In the genomic region with DNA sequence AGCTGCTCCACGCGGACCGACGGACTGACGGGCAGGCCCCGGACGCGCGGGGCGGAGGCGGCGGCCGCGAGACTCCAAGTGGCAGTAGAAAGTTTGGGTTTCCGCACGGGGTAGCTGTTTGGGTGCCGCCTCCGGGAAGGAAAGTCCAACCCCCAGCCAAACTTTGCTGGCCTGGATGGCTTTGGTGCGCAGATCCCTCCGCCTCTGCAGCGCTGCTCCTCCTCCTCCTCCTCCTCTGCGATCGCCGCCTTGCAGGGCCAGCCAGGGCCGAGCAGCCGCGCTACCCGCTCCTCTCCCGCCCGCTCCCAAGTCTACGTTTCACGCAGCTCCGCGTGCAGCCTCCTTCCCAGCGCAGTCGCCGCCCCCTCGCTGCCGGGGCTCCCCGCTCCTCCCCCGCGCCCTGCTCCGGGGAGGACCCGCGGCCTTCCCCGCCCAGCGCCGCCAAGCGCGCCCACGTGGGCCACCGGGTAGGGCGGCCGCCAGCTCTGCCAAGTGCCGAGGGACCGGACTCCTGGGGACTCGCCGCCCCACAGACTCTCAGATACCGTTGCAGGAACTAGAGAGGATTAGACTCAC, we compare ENCODE assay signal across 8 mouse cellular contexts. TPM values are rescaled to one million over a fixed set of nuclear protein-coding genes. Genes with fewer than 3 reads are reported as not detected.
DNase-seq lines count a peak whose midpoint lies in the region; ATAC-seq and TF ChIP-seq lines count a peak whose summit lies in the region.

TSS of gene Smad3 (minus strand) at position 130 of the 576 bp plus-strand sequence.

- H3K36me3 ChIP-seq in heart, embryonic 12.5 days: no peaks in the 10 kb centered on the region
- no peaks in the 10 kb centered on the region for H3K36me3 ChIP-seq in kidney, postnatal 0 days (ENCODE audit: insufficient read depth, low read length)
- H3K36me3 ChIP-seq in liver, embryonic 12.5 days: no peaks in the 10 kb centered on the region
- H3K36me3 ChIP-seq in splenic B cell, adult 2 months (ENCODE audit: control insufficient read depth, insufficient read depth, low read length, poor library complexity, severe bottlenecking): no peaks in the 10 kb centered on the region

- H3K9ac ChIP-seq in heart, embryonic 12.5 days: peak within 1 kb of the TSS; percentile 90
- peak within 1 kb of the TSS; percentile 81 for H3K9ac ChIP-seq in kidney, postnatal 0 days (ENCODE audit: low read depth, low read length)
- peak within 1 kb of the TSS; percentile 84 for H3K9ac ChIP-seq in liver, embryonic 12.5 days

- WGBS in heart, embryonic 12.5 days: under 1% methylated on average over 54 of the region's 59 CpGs
- under 1% methylated on average over 58 of the region's 59 CpGs for WGBS in kidney, postnatal 0 days
- under 1% methylated on average over 53 of the region's 59 CpGs for whole genome bisulfite sequencing in liver, embryonic 12.5 days (ENCODE audit: insufficient replicate concordance)

- DNase-seq in kidney, postnatal 0 days (ENCODE audit: low spot score): peak; percentile 99
- DNase-seq in naive thymus-derived CD4-positive, alpha-beta T cell, adult 2 months (ENCODE audit: low read depth): peak; percentile 89
- DNase-seq in splenic B cell, adult 2 months (ENCODE audit: low read depth, low spot score): peak; percentile 80

- no peaks in the 10 kb centered on the region for H3K27me3 ChIP-seq in heart, embryonic 12.5 days (replicated peaks)
- H3K27me3 ChIP-seq in kidney, postnatal 0 days (ENCODE audit: insufficient read depth, low read length): no peaks in the 10 kb centered on the region
- H3K27me3 ChIP-seq in liver, embryonic 12.5 days (replicated peaks): no peaks in the 10 kb centered on the region
- no peaks in the 10 kb centered on the region for H3K27me3 ChIP-seq in splenic B cell, adult 2 months (ENCODE audit: control insufficient read depth, insufficient read depth, low read length, poor library complexity, severe bottlenecking)

- peak within 1 kb of the TSS; percentile 87 for H3K4me2 ChIP-seq in heart, embryonic 12.5 days
- peak within 1 kb of the TSS; percentile 88 for H3K4me2 ChIP-seq in kidney, postnatal 0 days (ENCODE audit: low read length)
- peak within 1 kb of the TSS; percentile 98 for H3K4me2 ChIP-seq in liver, embryonic 12.5 days

- H3K4me1 ChIP-seq in brown adipose tissue, adult 24 weeks (ENCODE audit: control insufficient read depth, insufficient read depth, insufficient read length, low read length): peaks cover 10% of the 10 kb centered on the region
- peaks cover 49% of the 10 kb centered on the region for H3K4me1 ChIP-seq in heart, embryonic 12.5 days (replicated peaks)
- H3K4me1 ChIP-seq in kidney, postnatal 0 days (replicated peaks; ENCODE audit: insufficient read depth, low read length): peaks cover 44% of the 10 kb centered on the region
- peaks cover 68% of the 10 kb centered on the region for H3K4me1 ChIP-seq in liver, embryonic 12.5 days

- peak within 1 kb of the TSS; percentile 54 for H3K27ac ChIP-seq in brown adipose tissue, adult 24 weeks (replicated peaks; ENCODE audit: low read depth, low read length)
- H3K27ac ChIP-seq in heart, embryonic 12.5 days (ENCODE audit: poor library complexity, severe bottlenecking): peak within 1 kb of the TSS; percentile 97
- H3K27ac ChIP-seq in kidney, postnatal 0 days: peak within 1 kb of the TSS; percentile 98
- H3K27ac ChIP-seq in liver, embryonic 12.5 days: peak within 1 kb of the TSS; percentile 95

- ATAC-seq in CD4-positive, CD25-positive, alpha-beta regulatory T cell, adult 4 months: peak; percentile 55
- peak; percentile 85 for ATAC-seq in erythroid progenitor cell, adult 5-6 weeks (replicated peaks; ENCODE audit: low FRiP score, poor library complexity, severe bottlenecking)
- ATAC-seq in heart, embryonic 12.5 days (ENCODE audit: insufficient number of reproducible peaks, low FRiP score): peak; percentile 87
- ATAC-seq in kidney, postnatal 0 days (replicated peaks; ENCODE audit: low FRiP score, low read depth): peak; percentile 92
- ATAC-seq in liver, embryonic 12.5 days: peak; percentile 87

- H3K9me3 ChIP-seq in heart, embryonic 12.5 days (replicated peaks): peaks cover 5% of the 10 kb centered on the region; the same call in 1 of the 2 replicates
- no peaks in the 10 kb centered on the region for H3K9me3 ChIP-seq in kidney, postnatal 0 days (replicated peaks; ENCODE audit: low read length)
- peaks cover 5% of the 10 kb centered on the region for H3K9me3 ChIP-seq in liver, embryonic 12.5 days (replicated peaks)

- peak within 1 kb of the TSS; percentile 87 for H3K4me3 ChIP-seq in brown adipose tissue, adult 24 weeks (ENCODE audit: insufficient read depth, low read depth, low read length)
- peak within 1 kb of the TSS; percentile 74 for H3K4me3 ChIP-seq in heart, embryonic 12.5 days
- peak within 1 kb of the TSS; percentile 87 for H3K4me3 ChIP-seq in kidney, postnatal 0 days (replicated peaks; ENCODE audit: low read depth, low read length)
- peak within 1 kb of the TSS; percentile 79 for H3K4me3 ChIP-seq in liver, embryonic 12.5 days

- TF ChIP-seq CTCF in kidney, postnatal 0 days (IDR thresholded peaks at IDR 0.05; ENCODE audit: low read depth): peak; percentile 24; the same call in 1 of the 2 replicates

RNA-seq across cellular contexts. Expression of gene Smad3, which starts in this region (rescaled TPM):
- 10 to 100 TPM; 15.6 to 36.9 TPM for polyA plus RNA-seq in CD4-positive, CD25-positive, alpha-beta regulatory T cell, adult 4 months (2017; shearing (Covaris generic))
- 6.3 and 10.3 TPM in 2 replicates for polyA plus RNA-seq in brown adipose tissue, adult 24 weeks (2012; ENCODE audit: insufficient read depth, insufficient read length, missing spikeins)
- total RNA-seq in erythroid progenitor cell, adult 5-6 weeks (2015; ENCODE audit: low replicate concordance): 4.7 and 5.0 TPM in 2 replicates
- total RNA-seq in erythroid progenitor cell, adult 5-6 weeks (2017; ENCODE audit: low replicate concordance): 2.6 and 13.2 TPM in 2 replicates
- 17.0 and 18.9 TPM in 2 replicates for polyA plus RNA-seq in heart, embryonic 12.5 days (2016; fragmentation: Nextera tagmentation; extraction: Ambion mirVana)
- 19.2 and 20.0 TPM in 2 replicates for polyA plus RNA-seq in kidney, postnatal 0 days (2015; fragmentation: Nextera tagmentation; extraction: Ambion mirVana)
- polyA plus RNA-seq in liver, embryonic 12.5 days (2016; fragmentation: Nextera tagmentation; extraction: Ambion mirVana): 5.8 and 7.2 TPM in 2 replicates

Comparison
In these comparisons a context has a peak if more than half of its experiments do, and no peak if none do; other contexts are left out.
1. Peak in every context shown above with its lines: DNase-seq, ATAC-seq, H3K4me3 ChIP-seq and H3K27ac ChIP-seq.